Mouse (Mus musculus) heart, embryonic 10.5 days (tissue): ENCODE data around the gene Trmt11. TPM values are rescaled to one million over a fixed set of nuclear protein-coding genes. Genes with fewer than 3 reads are reported as not detected.
"Not testable (repeated sequence)": the region's sequence is repeated elsewhere in the genome, so short reads cannot be mapped to it uniquely, and the experiment has no call there.

Source experiments
- DNase-seq: peaks from one replicate; pipeline ENCODE4 v3.0.0-alpha.2; 2017; ENCODE audit warnings: low spot score
- H3K27ac ChIP-seq: fragments of 300-500 bp; sonication (generic); 2 replicates; pipeline ENCODE4 v1.5.1; 2016; ENCODE audit warnings: mild to moderate bottlenecking
- H3K27me3 ChIP-seq: fragments of 300-500 bp; sonication (generic); 2 replicates; pipeline ENCODE4 v1.6.1; 2016; ENCODE audit warnings: mild to moderate bottlenecking; ENCODE audit not compliant: poor library complexity, insufficient read depth, severe bottlenecking
- H3K36me3 ChIP-seq: fragments of 300-500 bp; sonication (generic); 2 replicates; pipeline ENCODE4 v1.6.1; 2016; ENCODE audit warnings: mild to moderate bottlenecking, moderate library complexity
- H3K4me1 ChIP-seq: fragments of 300-500 bp; sonication (generic); 2 replicates; pipeline ENCODE4 v1.6.1; 2016; ENCODE audit warnings: mild to moderate bottlenecking
- H3K4me3 ChIP-seq: fragments of 300-500 bp; sonication (generic); 2 replicates; pipeline ENCODE4 v1.5.1; 2016; ENCODE audit warnings: mild to moderate bottlenecking, moderate library complexity
- H3K9me3 ChIP-seq: fragments of 300-500 bp; sonication (generic); 2 replicates; pipeline ENCODE4 v1.6.1; 2016; ENCODE audit warnings: mild to moderate bottlenecking, moderate library complexity
- WGBS: fragments of 180-500 bp; shearing (Covaris S2); methylation state at CpG from one replicate; pipeline ENCODE4 v1.1.7; 2016; 5-methylcytosine and 5-hydroxymethylcytosine counted together
- polyA plus RNA-seq: library from polyadenylated mRNA; unstranded; fragments of >200 nt; fragmentation: Nextera tagmentation; extraction: Ambion mirVana; gene quantifications from 2 replicates; pipeline ENCODE4 v1.2.1, GENCODE M21; 2016

Trmt11 gene
- polyA plus RNA-seq, 1 experiment from 2014 or later = 30.3 TPM

GRCm38 (mm10) chr10:30549974-30550373, 50.6 kb downstream of the Trmt11 start:
- peaks cover 35% of the 10 kb centered on the region for H3K36me3 ChIP-seq
- no peaks in the 10 kb centered on the region for H3K27me3 ChIP-seq
- no peak overlapping the region for H3K27ac ChIP-seq
- H3K9me3 ChIP-seq = no peaks in the 10 kb centered on the region
- 87% methylated on average over 3 of the region's 3 CpGs for WGBS
- DNase-seq = no peak
- H3K4me3 ChIP-seq = no peak overlapping the region
- no peaks in the 10 kb centered on the region for H3K4me1 ChIP-seq

GRCm38 (mm10) chr10:30538538-30538815, 62.1 kb downstream of the Trmt11 start:
- H3K9me3 ChIP-seq = no peaks in the 10 kb centered on the region
- H3K36me3 ChIP-seq = peaks cover 22% of the 10 kb centered on the region; the same call in 1 of the 2 replicates
- H3K4me1 ChIP-seq = no peaks in the 10 kb centered on the region
- no peak overlapping the region for H3K27ac ChIP-seq
- WGBS = 87% methylated on average over 5 of the region's 5 CpGs
- no peaks in the 10 kb centered on the region for H3K27me3 ChIP-seq
- H3K4me3 ChIP-seq = no peak overlapping the region
- no peak for DNase-seq

GRCm38 (mm10) chr10:30537734-30538537, 62.6 kb downstream of the Trmt11 start:
- no peak overlapping the region for H3K4me3 ChIP-seq
- H3K27ac ChIP-seq = no peak overlapping the region
- DNase-seq = no peak
- no peaks in the 10 kb centered on the region for H3K4me1 ChIP-seq
- WGBS = 79% methylated on average over 10 of the region's 10 CpGs
- H3K9me3 ChIP-seq = no peaks in the 10 kb centered on the region
- H3K27me3 ChIP-seq = no peaks in the 10 kb centered on the region
- peaks cover 21% of the 10 kb centered on the region; the same call in 1 of the 2 replicates for H3K36me3 ChIP-seq

- H3K36me3 ChIP-seq = peaks cover 17% of the 10 kb centered on the region; the same call in 1 of the 2 replicates
- DNase-seq, H3K4me3 ChIP-seq, H3K9me3 ChIP-seq, H3K27me3 ChIP-seq, H3K4me1 ChIP-seq, H3K27ac ChIP-seq: not testable (repeated sequence)
- WGBS = 94% methylated on average over 7 of the region's 7 CpGs
Measured at GRCm38 (mm10) chr10:30535930-30536329, 64.6 kb downstream of the Trmt11 start.

- H3K27me3 ChIP-seq = no peaks in the 10 kb centered on the region
- no peak overlapping the region for H3K4me3 ChIP-seq
- DNase-seq = no peak
- 42% methylated on average over 1 of the region's 1 CpGs for WGBS
- H3K27ac ChIP-seq = no peak overlapping the region
- 0 out of 2 replicates have a peak, but pooled peaks cover 4% of the 10 kb centered on the region for H3K4me1 ChIP-seq
- 0 out of 2 replicates have a peak, but pooled peaks cover 4% of the 10 kb centered on the region for H3K36me3 ChIP-seq
- H3K9me3 ChIP-seq = no peaks in the 10 kb centered on the region
Measured at GRCm38 (mm10) chr10:30527122-30527521, 73.4 kb downstream of the Trmt11 start.

GRCm38 (mm10) chr10:30521727-30522126, 78.8 kb downstream of the Trmt11 start:
- no peaks in the 10 kb centered on the region for H3K9me3 ChIP-seq
- H3K36me3 ChIP-seq = no peaks in the 10 kb centered on the region
- no peak for DNase-seq
- H3K27me3 ChIP-seq = no peaks in the 10 kb centered on the region
- H3K4me1 ChIP-seq = peaks cover 21% of the 10 kb centered on the region
- H3K4me3 ChIP-seq = no peak overlapping the region
- no peak overlapping the region for H3K27ac ChIP-seq

GRCm38 (mm10) chr10:30519143-30519542, 81.4 kb downstream of the Trmt11 start:
- no peaks in the 10 kb centered on the region for H3K36me3 ChIP-seq
- peak; percentile 77 for DNase-seq
- H3K9me3 ChIP-seq = no peaks in the 10 kb centered on the region
- H3K4me1 ChIP-seq = peaks cover 23% of the 10 kb centered on the region
- H3K4me3 ChIP-seq = no peak overlapping the region
- H3K27ac ChIP-seq = no peak overlapping the region
- H3K27me3 ChIP-seq = 0 out of 2 replicates have a peak, but pooled peaks cover 3% of the 10 kb centered on the region
- 13% methylated on average over 5 of the region's 5 CpGs for WGBS

- Histone ChIP-seq H3K9me3 (no peaks in the 10 kb centered on the region), H3K27ac (0 out of 2 replicates have a peak overlapping the region, but pooled peaks have one; percentile 10), H3K4me3 (no peak overlapping the region), H3K27me3 (0 out of 2 replicates have a peak, but pooled peaks cover 3% of the 10 kb centered on the region), H3K4me1 (peaks cover 23% of the 10 kb centered on the region), H3K36me3 (no peaks in the 10 kb centered on the region)
- 80% methylated on average over 2 of the region's 2 CpGs for WGBS
- DNase-seq = no peak
Measured at GRCm38 (mm10) chr10:30517224-30517623, 83.3 kb downstream of the Trmt11 start.

- Histone ChIP-seq H3K27me3 (0 out of 2 replicates have a peak, but pooled peaks cover 3% of the 10 kb centered on the region), H3K27ac (no peak overlapping the region), H3K4me3 (no peak overlapping the region), H3K4me1 (peaks cover 23% of the 10 kb centered on the region), H3K36me3 (no peaks in the 10 kb centered on the region), H3K9me3 (no peaks in the 10 kb centered on the region)
- DNase-seq = no peak
- WGBS = 54% methylated on average over 3 of the region's 3 CpGs
Measured at GRCm38 (mm10) chr10:30516771-30517170, 83.8 kb downstream of the Trmt11 start.

- H3K4me1 ChIP-seq = no peaks in the 10 kb centered on the region
- 81% methylated on average over 2 of the region's 2 CpGs for WGBS
- H3K36me3 ChIP-seq = no peaks in the 10 kb centered on the region
- H3K4me3 ChIP-seq = no peak overlapping the region
- no peak for DNase-seq
- no peak overlapping the region for H3K27ac ChIP-seq
- no peaks in the 10 kb centered on the region for H3K9me3 ChIP-seq
- H3K27me3 ChIP-seq = no peaks in the 10 kb centered on the region
Measured at GRCm38 (mm10) chr10:30504736-30505135, 95.8 kb downstream of the Trmt11 start.

- Histone ChIP-seq H3K36me3 (no peaks in the 10 kb centered on the region), H3K27me3 (no peaks in the 10 kb centered on the region), H3K9me3 (no peaks in the 10 kb centered on the region), H3K4me1 (no peaks in the 10 kb centered on the region), H3K27ac (no peak overlapping the region), H3K4me3 (no peak overlapping the region)
- 77% methylated on average over 2 of the region's 2 CpGs for WGBS
- no peak for DNase-seq
Measured at GRCm38 (mm10) chr10:30503168-30503567, 97.4 kb downstream of the Trmt11 start.

GRCm38 (mm10) chr10:30502718-30503117, 97.8 kb downstream of the Trmt11 start:
- no peak overlapping the region for H3K4me3 ChIP-seq
- no peak overlapping the region for H3K27ac ChIP-seq
- no peaks in the 10 kb centered on the region for H3K9me3 ChIP-seq
- DNase-seq = no peak
- H3K27me3 ChIP-seq = no peaks in the 10 kb centered on the region
- 87% methylated on average over 1 of the region's 1 CpGs for WGBS
- no peaks in the 10 kb centered on the region for H3K36me3 ChIP-seq
- H3K4me1 ChIP-seq = no peaks in the 10 kb centered on the region

GRCm38 (mm10) chr10:30498223-30498622, 102.3 kb downstream of the Trmt11 start:
- not testable (repeated sequence) for H3K4me1 ChIP-seq, H3K36me3 ChIP-seq, H3K4me3 ChIP-seq, H3K27ac ChIP-seq, DNase-seq, H3K27me3 ChIP-seq, H3K9me3 ChIP-seq
- WGBS = 80% methylated on average over 19 of the region's 19 CpGs
